Mouse (Mus musculus): ENCODE data around the gene Nhej1.

Nhej1 gene

GRCm38 (mm10) chr1:75124346-75125321 lies at the start of gene Nhej1:
Gene Nhej1 (minus strand): TSS chr1:75125200.
- peak; percentile 81 for ATAC-seq (ENCODE audit: low TSS enrichment)

DNA sequence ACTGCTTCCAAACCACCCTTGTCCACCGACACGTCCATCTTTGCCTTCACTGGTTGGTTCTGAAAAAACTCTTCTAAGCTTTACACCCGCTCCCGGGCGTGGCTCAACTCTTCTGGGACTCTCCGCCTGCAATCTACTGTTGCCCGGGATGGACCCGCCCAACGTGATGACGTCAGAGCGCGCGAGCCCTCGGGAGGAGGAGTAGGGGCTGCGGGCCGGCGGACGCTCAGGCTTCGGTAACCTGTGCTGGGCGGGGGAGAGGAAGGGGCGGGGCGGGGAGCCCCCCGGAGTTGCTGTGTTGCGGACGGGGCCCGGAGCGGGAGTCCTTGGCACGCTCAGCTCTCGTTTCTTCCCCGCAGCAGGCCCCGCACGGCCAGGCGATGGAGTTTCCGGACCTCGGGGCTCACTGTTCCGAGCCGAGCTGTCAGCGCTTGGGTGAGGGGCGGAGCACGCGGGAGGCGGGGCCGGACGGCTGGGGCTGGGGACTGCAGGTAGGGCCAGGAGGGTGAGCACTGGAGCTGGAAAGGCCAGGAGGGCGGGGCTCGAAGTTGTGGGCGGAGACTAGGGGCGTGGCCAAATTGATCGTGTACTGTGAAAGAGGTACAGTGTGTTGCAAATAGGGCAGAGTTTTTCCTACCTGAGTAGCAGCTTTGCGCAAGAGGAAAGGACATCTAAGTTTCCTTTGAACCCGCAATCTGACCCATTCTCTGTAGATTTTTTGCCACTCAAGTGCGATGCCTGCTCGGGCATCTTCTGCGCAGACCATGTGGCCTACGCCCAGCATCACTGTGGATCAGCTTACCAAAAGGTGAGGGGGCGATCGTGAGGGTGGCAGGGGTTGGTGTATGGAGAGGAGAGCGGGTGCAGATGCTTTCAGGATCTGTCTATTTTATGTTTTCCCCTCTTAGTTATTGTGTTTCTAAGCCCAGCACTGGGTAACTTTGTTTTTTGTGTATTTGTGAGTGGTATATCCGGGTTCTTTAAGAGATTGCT lies 43.8 kb upstream of the Nhej1 start, which contains the start of gene Zfand2b:
Zfand2b (plus strand) TSS at position 175 of the 993 bp plus-strand sequence.
- peak; percentile 94 for ATAC-seq (ENCODE audit: low TSS enrichment)

GRCm38 (mm10) chr1:75168093-75168471 lies 43.1 kb upstream of the Nhej1 start:
- peak; percentile 22; the same call in 1 of the 2 replicates for ATAC-seq (ENCODE audit: low TSS enrichment)

DNA sequence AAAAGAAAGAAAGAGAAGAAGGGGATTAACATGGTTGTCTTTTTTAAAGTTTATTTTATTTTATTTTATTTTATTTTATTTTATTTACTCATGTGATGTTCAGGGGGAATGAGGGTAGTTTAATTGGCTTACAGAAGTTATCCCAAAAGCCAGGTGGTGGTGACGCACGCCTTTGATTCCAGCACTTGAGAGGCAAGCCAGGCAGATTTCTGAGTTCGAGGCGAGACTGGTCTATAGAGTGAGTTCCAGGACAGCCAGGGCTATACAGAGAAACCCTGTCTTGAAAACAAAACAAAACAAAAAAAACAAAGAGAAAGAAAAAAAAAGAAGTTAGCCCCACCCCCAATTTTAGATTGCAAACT lies 35.2 kb upstream of the Nhej1 start:
- ATAC-seq (ENCODE audit: low TSS enrichment) = no peak

- no peak for ATAC-seq (ENCODE audit: low TSS enrichment)
Measured at GRCm38 (mm10) chr1:75159540-75160255, 34.7 kb upstream of the Nhej1 start.

- ATAC-seq (ENCODE audit: low TSS enrichment) = no peak
Measured at GRCm38 (mm10) chr1:75158990-75159389, 34.0 kb upstream of the Nhej1 start.

DNA sequence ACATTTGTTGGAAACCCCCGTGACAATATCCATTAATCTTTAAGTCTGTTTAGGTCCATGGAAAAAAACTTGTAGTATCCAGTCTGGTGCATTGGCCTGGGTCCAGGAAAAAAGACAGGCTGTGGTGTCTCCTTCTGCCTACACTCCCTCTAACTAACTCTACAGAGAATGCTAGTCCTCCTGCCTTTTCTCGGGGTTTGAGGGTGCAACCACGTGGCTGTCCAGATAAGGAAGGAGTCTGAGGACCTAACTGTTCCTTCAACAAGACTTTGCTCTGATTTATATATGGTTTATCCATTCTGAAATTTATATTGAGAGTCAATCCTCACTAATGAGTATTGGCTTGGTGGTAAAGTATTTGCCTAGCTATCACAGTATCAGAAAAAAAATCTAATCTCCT lies 30.8 kb upstream of the Nhej1 start:
- no peak for ATAC-seq (ENCODE audit: low TSS enrichment)

- ATAC-seq (ENCODE audit: low TSS enrichment) = no peak
Measured at GRCm38 (mm10) chr1:75148727-75149126, 23.7 kb upstream of the Nhej1 start.

GRCm38 (mm10) chr1:75147411-75148135 lies 22.6 kb upstream of the Nhej1 start:
- ATAC-seq (ENCODE audit: low TSS enrichment) = no peak

GRCm38 (mm10) chr1:75145589-75145988 lies 20.6 kb upstream of the Nhej1 start:
- no peak for ATAC-seq (ENCODE audit: low TSS enrichment)

DNA sequence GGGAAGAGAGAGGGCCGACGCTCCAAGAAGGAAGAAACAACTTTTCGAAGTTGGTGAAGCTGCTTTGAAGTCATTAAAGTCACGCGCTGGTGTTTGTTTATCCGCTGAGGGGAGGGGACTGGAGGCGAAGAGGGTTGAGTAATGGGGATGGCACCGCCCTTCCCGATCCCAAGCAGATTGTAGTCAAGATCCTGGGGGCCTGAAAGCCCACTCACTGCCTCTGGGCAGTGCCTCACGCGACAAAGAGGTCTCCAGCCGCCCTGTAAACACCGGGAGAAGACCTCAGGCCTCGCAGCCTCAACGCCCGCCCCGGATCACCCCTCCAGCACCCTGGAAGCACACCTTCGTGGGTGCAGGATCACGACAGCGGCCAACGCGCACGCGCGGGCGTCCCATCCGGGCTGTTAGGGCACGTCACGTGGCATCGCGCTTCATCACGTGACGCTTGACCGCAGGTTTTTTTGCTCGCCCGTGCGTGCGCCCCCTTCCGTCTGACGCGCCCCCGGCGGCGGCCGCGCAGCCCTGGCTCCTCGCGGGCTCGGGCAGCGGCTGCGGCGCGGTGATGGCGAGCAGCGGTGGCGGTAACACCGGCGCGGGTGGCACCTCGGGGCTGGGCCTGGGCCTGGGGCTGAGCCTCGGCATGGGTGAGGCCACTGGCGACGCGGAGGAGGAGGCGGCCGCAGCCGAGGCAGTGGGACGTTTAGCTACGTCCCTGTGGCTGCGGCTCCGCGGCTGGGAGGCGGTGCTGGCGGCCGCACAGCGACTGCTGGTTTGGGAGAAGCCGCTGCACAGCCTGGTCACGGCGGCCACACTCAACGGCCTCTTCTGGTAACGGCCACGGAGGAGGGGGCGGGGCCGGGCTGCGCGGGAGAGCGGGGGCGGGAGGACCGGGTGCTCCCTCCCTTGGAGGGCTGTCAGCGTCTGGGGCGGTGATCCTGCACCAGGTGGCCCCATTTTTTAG lies 17.6 kb upstream of the Nhej1 start, which contains the start of the genes Cnppd1 and Retreg2:
Cnppd1 (minus strand) TSS at position 411 of the 961 bp plus-strand sequence.
Retreg2 (plus strand) TSS at position 478 of the 961 bp plus-strand sequence.
- ATAC-seq (ENCODE audit: low TSS enrichment) = peak; percentile 78

- ATAC-seq (ENCODE audit: low TSS enrichment) = peak; percentile 51
Measured at GRCm38 (mm10) chr1:75141486-75142190, 16.6 kb upstream of the Nhej1 start.

- no peak for ATAC-seq (ENCODE audit: low TSS enrichment)
Measured at GRCm38 (mm10) chr1:75140601-75141190, 15.7 kb upstream of the Nhej1 start.

- ATAC-seq (ENCODE audit: low TSS enrichment) = no peak
Measured at GRCm38 (mm10) chr1:75138448-75138847, 13.4 kb upstream of the Nhej1 start.

- no peak for ATAC-seq (ENCODE audit: low TSS enrichment)
Measured at GRCm38 (mm10) chr1:75136730-75137129, 11.7 kb upstream of the Nhej1 start.

DNA sequence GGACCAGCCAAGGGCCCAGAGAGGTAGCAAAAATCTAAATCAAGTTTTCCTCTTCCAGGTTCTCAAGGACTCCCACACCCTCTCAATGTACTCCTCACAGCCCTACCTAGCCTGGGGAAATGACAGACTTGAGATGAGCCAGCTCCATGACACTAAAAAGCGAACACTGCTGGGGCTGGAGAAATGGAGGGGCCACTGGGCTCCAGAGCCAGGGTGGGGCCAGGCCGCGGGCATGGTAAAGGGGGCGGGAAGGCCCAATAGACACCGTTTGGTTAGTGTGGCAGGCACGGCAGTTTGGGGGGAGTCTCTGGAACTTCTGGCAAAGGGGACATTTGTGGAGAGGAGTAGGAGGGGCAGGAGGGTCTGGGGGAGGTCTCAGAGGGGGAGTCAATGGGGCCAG lies 11.3 kb upstream of the Nhej1 start:
- ATAC-seq (ENCODE audit: low TSS enrichment) = no peak

GRCm38 (mm10) chr1:75133421-75134207 lies 8.6 kb upstream of the Nhej1 start, which contains the start of gene Slc23a3:
Gene Slc23a3 (minus strand): TSS chr1:75133890.
- 0 out of 2 replicates have a peak, but pooled peaks have one; percentile 4 for ATAC-seq (ENCODE audit: low TSS enrichment)
